Mouse (Mus musculus) neural tube, embryonic 14.5 days (tissue): ENCODE measurements around the gene Hic2. TPM values are rescaled to one million over a fixed set of nuclear protein-coding genes. Genes with fewer than 3 reads are reported as not detected.
A peak's percentile ranks its signal among the peaks of the same experiment; 100 is the strongest.
"Not testable (repeated sequence)": the region's sequence is repeated elsewhere in the genome, so short reads cannot be mapped to it uniquely, and the experiment has no call there.

Source experiments
- ATAC-seq: fragments of 200-750 bp; cut with Nextera tagmentation; 2 replicates; pipeline ENCODE4 v1.8.0; 2017; ENCODE audit warnings: low read depth, mild to moderate bottlenecking, moderate TSS enrichment, moderate library complexity
- H3K27ac ChIP-seq: fragments of 300-500 bp; sonication (generic); 2 replicates; pipeline ENCODE4 v1.5.1; 2014; ENCODE audit warnings: low read depth, mild to moderate bottlenecking, control low read depth, low read length, moderate library complexity, mixed read lengths
- H3K27me3 ChIP-seq: fragments of 300-500 bp; sonication (generic); 2 replicates; pipeline ENCODE4 v1.6.1; 2014; ENCODE audit warnings: low read length; ENCODE audit not compliant: control insufficient read depth, insufficient read depth
- H3K36me3 ChIP-seq: fragments of 300-500 bp; sonication (generic); 2 replicates; pipeline ENCODE4 v1.6.1; 2014; ENCODE audit warnings: low read length, mixed read lengths; ENCODE audit not compliant: control insufficient read depth, insufficient read depth
- H3K4me1 ChIP-seq: fragments of 300-500 bp; sonication (generic); 2 replicates; pipeline ENCODE4 v1.6.1; 2014; ENCODE audit warnings: low read length; ENCODE audit not compliant: control insufficient read depth, insufficient read depth
- H3K4me2 ChIP-seq: fragments of 300-500 bp; sonication (generic); 2 replicates; pipeline ENCODE4 v1.6.1; 2014; ENCODE audit warnings: mild to moderate bottlenecking, low read depth, low read length, control low read depth
- H3K4me3 ChIP-seq: fragments of 300-500 bp; sonication (generic); 2 replicates; pipeline ENCODE4 v1.5.1; 2014; ENCODE audit warnings: low read depth, low read length, control low read depth, mixed read lengths
- H3K9ac ChIP-seq: fragments of 300-500 bp; sonication (generic); replicated peaks from 2 replicates; pipeline ENCODE4 v1.6.1; 2014; ENCODE audit warnings: low read depth, mild to moderate bottlenecking, control low read depth, low read length, mixed read lengths
- H3K9me3 ChIP-seq: fragments of 300-500 bp; sonication (generic); 2 replicates; pipeline ENCODE4 v1.6.1; 2016; ENCODE audit warnings: low read length; ENCODE audit not compliant: control insufficient read depth
- WGBS: fragments of 180-500 bp; shearing (Covaris S2); extraction: QIAGEN DNeasy Blood & Tissue Kit; methylation state at CpG from one replicate; pipeline ENCODE4 v1.1.7; 2014; 5-methylcytosine and 5-hydroxymethylcytosine counted together
- polyA plus RNA-seq: library from polyadenylated mRNA; unstranded; fragments of >200 nt; fragmentation: Nextera tagmentation; extraction: Ambion mirVana; gene quantifications from 2 replicates; pipeline ENCODE4 v1.2.1, GENCODE M21; 2014

Gene Hic2
- polyA plus RNA-seq, 1 experiment from 2014 or later: 4.8 TPM

DNA sequence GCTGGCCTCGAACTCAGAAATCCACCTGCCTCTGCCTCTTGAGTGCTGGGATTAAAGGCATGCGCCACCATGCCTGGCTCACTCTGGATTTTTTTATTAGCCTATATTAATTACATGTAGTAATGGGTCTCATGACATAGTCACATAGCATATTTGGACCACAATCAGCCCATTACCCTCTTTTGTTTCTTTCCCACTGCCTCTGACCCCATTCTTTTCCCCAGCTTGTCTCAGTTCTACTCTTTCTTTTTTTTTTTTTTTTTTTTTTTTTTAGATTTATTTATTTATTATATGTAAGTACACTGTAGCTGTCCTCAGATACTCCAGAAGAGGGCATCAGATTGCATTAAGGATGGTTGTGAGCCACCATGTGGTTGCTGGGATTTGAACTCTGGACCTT is 1.8 kb upstream of the Hic2 start:
- H3K4me2 ChIP-seq, ATAC-seq, H3K27me3 ChIP-seq, H3K4me3 ChIP-seq, H3K36me3 ChIP-seq, H3K9me3 ChIP-seq, H3K9ac ChIP-seq, H3K27ac ChIP-seq: not testable (repeated sequence)
- H3K4me1 ChIP-seq: peaks cover 18% of the 10 kb centered on the region
- 89% methylated on average over 2 of the region's 2 CpGs for WGBS

DNA sequence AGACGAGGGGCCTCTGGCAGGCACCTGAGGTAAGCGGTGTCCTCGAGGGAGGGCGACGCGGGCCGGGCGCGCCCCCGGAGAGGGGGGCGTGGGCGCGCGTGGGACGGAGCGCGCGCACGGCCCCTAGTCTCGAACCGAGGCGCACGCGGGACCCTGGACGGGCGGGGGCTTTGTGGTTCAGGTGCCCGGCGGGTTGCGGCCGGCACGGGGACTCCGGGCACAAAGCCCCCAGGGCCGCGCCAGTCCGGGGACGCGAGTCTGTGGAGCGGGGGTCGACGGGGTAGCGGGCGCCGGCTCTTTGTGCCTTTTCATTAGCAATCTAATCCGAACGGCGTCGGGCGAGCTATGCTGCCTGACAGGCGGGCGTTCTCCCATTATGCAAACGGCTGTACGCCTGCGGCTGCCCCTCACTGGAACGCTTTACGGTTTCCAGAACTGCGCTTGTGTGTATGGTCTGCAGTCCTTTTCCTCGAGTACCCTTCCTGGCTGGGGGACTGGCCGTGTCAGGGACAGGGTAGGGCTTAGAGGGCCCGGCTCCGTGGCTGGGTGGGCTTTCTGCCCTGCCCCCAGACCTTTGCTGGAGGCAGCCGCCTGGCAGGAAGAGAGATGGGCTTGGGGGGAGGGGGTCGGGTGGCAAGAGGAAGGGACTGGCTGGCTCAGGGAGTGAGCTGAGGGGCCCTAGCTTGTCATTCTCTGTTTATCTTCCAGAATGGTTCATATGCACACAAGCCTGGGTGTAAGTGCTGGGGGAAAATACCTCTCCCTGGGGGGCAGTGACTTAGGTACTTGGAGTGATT is 528 bp downstream of the Hic2 start:
- peak; percentile 78 for ATAC-seq
- Histone ChIP-seq H3K27ac (peak overlapping the region; percentile 94), H3K4me1 (peaks cover 21% of the 10 kb centered on the region), H3K36me3 (no peaks in the 10 kb centered on the region), H3K4me3 (peak overlapping the region; percentile 81), H3K9ac (peak overlapping the region; percentile 97), H3K4me2 (peak overlapping the region; percentile 85), H3K27me3 (no peaks in the 10 kb centered on the region), H3K9me3 (no peaks in the 10 kb centered on the region)
- under 1% methylated on average over 62 of the region's 62 CpGs for WGBS

DNA sequence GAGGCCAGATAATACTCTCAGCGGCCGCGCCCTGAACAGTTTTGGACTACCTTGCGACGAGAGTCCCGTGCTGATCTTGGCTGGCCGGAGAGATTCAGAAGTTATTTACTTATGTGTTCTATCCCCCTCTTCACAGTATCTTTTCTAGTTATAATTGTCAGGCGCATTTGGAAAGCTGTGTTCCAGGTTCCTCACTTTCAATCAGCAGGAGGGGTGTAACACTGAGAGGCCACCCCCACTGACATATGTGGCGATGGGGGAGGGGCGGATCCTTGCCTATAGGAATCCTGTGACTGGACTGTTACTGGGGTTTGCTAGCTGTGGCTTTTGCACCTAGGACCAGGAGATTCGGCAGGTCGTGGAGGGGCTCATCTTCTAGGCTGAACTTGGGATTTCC is 1.1 kb downstream of the Hic2 start:
- 2% methylated on average over 12 of the region's 12 CpGs for WGBS
- Histone ChIP-seq H3K9me3 (no peaks in the 10 kb centered on the region), H3K9ac (peak overlapping the region; percentile 97), H3K4me1 (peaks cover 21% of the 10 kb centered on the region), H3K27ac (peak overlapping the region; percentile 94), H3K36me3 (no peaks in the 10 kb centered on the region), H3K4me2 (peak overlapping the region; percentile 85), H3K27me3 (no peaks in the 10 kb centered on the region), H3K4me3 (peak overlapping the region; percentile 81)
- ATAC-seq: no peak

DNA sequence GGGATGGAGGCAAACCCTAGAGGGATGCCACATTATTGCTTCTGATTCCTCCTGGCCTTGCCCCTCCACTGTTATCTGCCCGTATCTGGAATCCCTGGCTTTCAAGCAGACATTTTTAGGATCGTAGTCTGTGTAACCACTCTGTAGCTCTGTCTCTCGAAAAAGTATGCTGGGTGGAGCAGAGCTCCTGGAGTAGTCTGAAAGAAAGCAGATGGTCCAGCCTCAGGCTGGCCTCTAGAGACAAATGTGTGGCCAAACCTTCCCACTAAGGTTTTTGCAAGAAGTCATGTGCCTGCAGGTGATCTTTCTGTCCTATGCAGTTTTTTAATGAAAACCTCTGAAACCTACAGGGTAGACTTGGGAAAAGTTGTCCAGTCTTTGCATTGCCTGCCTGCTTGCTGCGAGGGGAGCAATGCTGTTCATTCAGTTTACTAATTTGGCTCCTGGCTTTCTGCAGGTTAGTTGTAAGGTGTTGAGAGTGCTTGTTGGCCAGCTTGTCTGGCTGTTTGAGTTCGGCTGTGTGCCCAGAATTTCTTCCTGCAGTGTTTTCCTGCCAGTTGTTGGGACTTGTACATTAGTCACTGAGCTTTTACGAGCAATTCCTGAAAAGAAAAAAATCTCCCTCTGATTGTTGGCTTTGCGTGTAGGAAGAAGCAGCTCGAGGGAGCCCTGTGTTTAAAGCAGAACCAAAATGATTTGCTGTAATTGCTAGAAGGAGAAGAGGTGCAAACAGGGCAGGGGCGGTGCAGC is 1.7 kb downstream of the Hic2 start:
- no peaks in the 10 kb centered on the region for H3K9me3 ChIP-seq
- no peak for ATAC-seq
- H3K4me2 ChIP-seq: peak overlapping the region; percentile 85
- H3K9ac ChIP-seq: peak overlapping the region; percentile 97; the same call in 1 of the 2 replicates
- H3K27ac ChIP-seq: peak overlapping the region; percentile 94; the same call in 1 of the 2 replicates
- no peaks in the 10 kb centered on the region for H3K27me3 ChIP-seq
- peaks cover 22% of the 10 kb centered on the region for H3K4me1 ChIP-seq
- no peaks in the 10 kb centered on the region for H3K36me3 ChIP-seq
- WGBS: 41% methylated on average over 9 of the region's 9 CpGs
- H3K4me3 ChIP-seq: peak overlapping the region; percentile 81

DNA sequence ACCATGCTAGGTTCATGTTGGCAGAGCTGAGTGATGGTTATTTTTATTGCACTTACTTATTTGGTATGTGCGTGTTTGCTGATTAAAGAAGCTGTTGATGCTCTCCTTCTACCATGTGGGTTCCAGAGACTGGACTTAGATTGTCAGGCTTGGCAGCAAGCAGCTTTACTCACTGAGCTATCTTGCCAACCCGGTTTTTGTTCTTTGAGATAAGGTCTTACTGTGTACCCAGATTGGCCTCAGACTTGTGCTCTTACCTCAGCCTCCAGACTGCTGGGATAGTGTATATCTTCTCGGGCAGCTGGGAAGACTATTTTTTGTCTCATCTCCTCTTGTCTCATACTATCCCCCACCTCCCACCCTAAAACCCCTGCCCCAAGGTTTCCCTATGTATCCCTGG is 4.3 kb downstream of the Hic2 start:
- ATAC-seq: no peak
- Histone ChIP-seq H3K4me1 (peaks cover 23% of the 10 kb centered on the region), H3K36me3 (no peaks in the 10 kb centered on the region), H3K4me3 (no peak overlapping the region), H3K4me2 (no peak overlapping the region), H3K27me3 (no peaks in the 10 kb centered on the region), H3K9ac (no peak overlapping the region), H3K9me3 (no peaks in the 10 kb centered on the region), H3K27ac (no peak overlapping the region)
- WGBS: 82% methylated on average over 3 of the region's 3 CpGs

DNA sequence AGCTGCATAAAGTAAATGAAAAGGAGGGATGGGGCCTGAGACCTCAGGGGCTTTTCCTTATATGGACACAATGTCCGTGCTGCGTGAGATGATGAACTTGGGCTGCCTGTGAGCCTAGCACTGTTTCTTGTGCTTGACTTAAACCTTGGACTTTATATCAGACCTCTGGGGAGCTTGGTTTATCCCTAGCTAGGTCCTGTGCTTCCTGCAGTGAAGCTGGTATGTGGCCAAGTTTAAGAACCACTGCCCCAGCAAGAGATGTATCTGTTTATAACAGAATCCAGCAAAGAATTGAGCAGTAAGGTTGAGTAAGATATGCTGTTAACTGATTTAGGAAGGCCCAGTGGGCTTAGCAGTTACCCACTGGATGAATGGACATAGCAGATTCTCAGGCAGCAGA is 6.0 kb downstream of the Hic2 start:
- Histone ChIP-seq H3K4me2 (no peak overlapping the region), H3K36me3 (no peaks in the 10 kb centered on the region), H3K27ac (no peak overlapping the region), H3K27me3 (no peaks in the 10 kb centered on the region), H3K4me1 (peaks cover 23% of the 10 kb centered on the region), H3K9me3 (no peaks in the 10 kb centered on the region), H3K4me3 (no peak overlapping the region), H3K9ac (no peak overlapping the region)
- 83% methylated on average over 2 of the region's 2 CpGs for WGBS
- ATAC-seq: no peak

DNA sequence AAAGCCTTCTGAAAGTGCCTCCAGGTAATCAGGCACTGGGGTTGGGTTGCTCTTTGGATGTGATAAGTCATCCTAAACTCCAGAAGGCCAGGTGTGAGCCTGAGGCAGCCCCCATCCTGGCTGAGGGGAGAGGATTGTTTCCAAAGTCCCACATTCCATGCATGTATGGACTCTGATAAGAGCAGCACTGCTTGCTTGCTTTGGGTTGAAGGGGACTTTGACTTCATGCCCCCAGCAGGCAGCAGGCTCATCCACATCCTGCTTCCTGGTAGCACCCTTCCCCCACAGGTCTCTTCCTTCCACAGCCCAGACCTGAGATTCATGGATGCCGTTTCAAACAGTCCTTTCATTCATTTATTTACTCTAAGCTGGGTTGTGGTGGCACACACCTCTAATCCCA is 10.4 kb downstream of the Hic2 start:
- 78% methylated on average over 1 of the region's 1 CpGs for WGBS
- ATAC-seq: no peak

DNA sequence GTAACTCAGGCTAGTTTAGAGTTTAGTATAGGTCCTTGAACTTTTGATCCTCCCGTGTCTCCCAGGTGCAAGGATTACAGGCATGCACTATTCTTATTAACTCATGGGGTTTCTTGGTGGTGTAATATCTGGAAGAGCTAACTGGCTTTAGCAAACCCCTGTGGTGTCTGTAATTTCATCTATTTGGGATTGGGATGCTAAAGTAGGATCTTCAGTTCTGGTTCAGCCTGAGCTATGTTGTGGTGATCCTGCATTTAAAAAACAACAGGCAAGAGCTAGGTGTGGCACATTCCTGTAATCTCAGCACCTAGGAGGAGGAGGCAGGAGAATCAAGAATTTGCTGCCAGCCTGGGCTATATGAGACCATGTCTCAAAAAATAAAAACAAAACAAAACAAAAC is 11.6 kb downstream of the Hic2 start:
- no peaks in the 10 kb centered on the region for H3K36me3 ChIP-seq
- no peak overlapping the region for H3K27ac ChIP-seq
- 92% methylated on average over 1 of the region's 1 CpGs for WGBS

More for the DNA sequence above, 10.4 kb downstream of the Hic2 start:
- H3K4me1 ChIP-seq: 0 out of 2 replicates have a peak, but pooled peaks cover 3% of the 10 kb centered on the region
- H3K27ac ChIP-seq: no peak overlapping the region
- H3K9ac ChIP-seq: no peak overlapping the region
- no peak overlapping the region for H3K4me3 ChIP-seq
- H3K36me3 ChIP-seq: no peaks in the 10 kb centered on the region
- no peaks in the 10 kb centered on the region for H3K9me3 ChIP-seq
- no peaks in the 10 kb centered on the region for H3K27me3 ChIP-seq
- no peak overlapping the region for H3K4me2 ChIP-seq

DNA sequence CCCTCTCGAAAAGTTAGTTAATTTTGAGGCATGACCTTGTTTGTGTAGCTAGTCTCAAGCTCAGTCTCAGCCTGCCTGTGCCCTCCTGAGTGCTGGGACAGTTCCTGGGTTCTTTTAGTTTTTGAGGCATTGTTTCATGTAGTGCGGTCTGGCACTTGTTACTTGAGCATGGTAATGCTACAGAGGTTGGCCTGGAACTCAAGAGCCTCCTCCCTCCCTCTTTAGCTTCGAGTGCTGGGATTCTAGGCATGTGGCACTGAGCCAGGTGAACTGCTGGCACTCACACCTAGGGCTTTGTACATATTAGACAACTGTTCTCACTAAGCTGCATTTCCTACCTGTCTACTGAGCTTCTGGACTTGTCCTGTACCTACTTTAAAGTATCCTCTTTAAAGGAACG is 14.4 kb downstream of the Hic2 start:
- Histone ChIP-seq H3K36me3 (no peaks in the 10 kb centered on the region), H3K9me3 (no peaks in the 10 kb centered on the region), H3K27me3 (no peaks in the 10 kb centered on the region), H3K27ac (no peak overlapping the region), H3K4me2 (no peak overlapping the region), H3K4me3 (no peak overlapping the region), H3K4me1 (0 out of 2 replicates have a peak, but pooled peaks cover 9% of the 10 kb centered on the region), H3K9ac (no peak overlapping the region)
- ATAC-seq: no peak
- 76% methylated on average over 4 of the region's 4 CpGs for WGBS

More for the DNA sequence above, 11.6 kb downstream of the Hic2 start:
- H3K9ac ChIP-seq: no peak overlapping the region
- no peaks in the 10 kb centered on the region for H3K27me3 ChIP-seq
- H3K4me3 ChIP-seq: no peak overlapping the region
- H3K4me2 ChIP-seq: no peak overlapping the region
- H3K4me1 ChIP-seq: 0 out of 2 replicates have a peak, but pooled peaks cover 3% of the 10 kb centered on the region
- no peaks in the 10 kb centered on the region for H3K9me3 ChIP-seq
- ATAC-seq: no peak
